Mouse (Mus musculus): Measurements from ENCODE around the gene Kif7. TPM values are rescaled to one million over a fixed set of nuclear protein-coding genes. Genes with fewer than 3 reads are reported as not detected.

The Kif7 gene
- polyA plus RNA-seq, 1 experiment from 2014 or later: 5.0 TPM

GRCm38 (mm10) chr7:79744051-79744450, 28.5 kb upstream of the Kif7 start:
- no peak overlapping the region for H3K9ac ChIP-seq (ENCODE audit: low read length)
- no peaks in the 10 kb centered on the region for H3K4me1 ChIP-seq (ENCODE audit: control insufficient read depth, insufficient read depth, low read length)
- no peaks in the 10 kb centered on the region for H3K9me3 ChIP-seq (ENCODE audit: control insufficient read depth, low read length)
- no peak overlapping the region for H3K4me2 ChIP-seq (ENCODE audit: low read depth)
- 89% methylated on average over 9 of the region's 9 CpGs for WGBS
- H3K27ac ChIP-seq (ENCODE audit: low read depth, low read length): no peak overlapping the region
- ATAC-seq (ENCODE audit: insufficient read depth, low FRiP score, low TSS enrichment): no peak
- H3K4me3 ChIP-seq (ENCODE audit: low read depth, low read length): no peak overlapping the region
- no peaks in the 10 kb centered on the region for H3K27me3 ChIP-seq (ENCODE audit: control insufficient read depth, insufficient read depth, low read length)
- no peaks in the 10 kb centered on the region for H3K36me3 ChIP-seq (ENCODE audit: control insufficient read depth, insufficient read depth, low read length)
- DNase-seq (ENCODE audit: low spot score): no peak

GRCm38 (mm10) chr7:79742659-79743536, 27.4 kb upstream of the Kif7 start, which contains the start of the genes Pex11a and Wdr93:
Gene Pex11a, minus strand, starts transcription at chr7:79743131.
Gene Wdr93, plus strand, starts transcription at chr7:79743163.
- H3K36me3 ChIP-seq (ENCODE audit: control insufficient read depth, insufficient read depth, low read length): no peaks in the 10 kb centered on the region
- 3% methylated on average over 46 of the region's 46 CpGs for WGBS
- no peaks in the 10 kb centered on the region for H3K27me3 ChIP-seq (ENCODE audit: control insufficient read depth, insufficient read depth, low read length)
- H3K9me3 ChIP-seq (ENCODE audit: control insufficient read depth, low read length): no peaks in the 10 kb centered on the region
- peak within 1 kb of the TSS; percentile 72 for H3K4me3 ChIP-seq (ENCODE audit: low read depth, low read length)
- peak within 1 kb of the TSS; percentile 93 for H3K4me2 ChIP-seq (ENCODE audit: low read depth)
- peak within 1 kb of the TSS; percentile 48 for H3K9ac ChIP-seq (ENCODE audit: low read length)
- ATAC-seq (ENCODE audit: insufficient read depth, low FRiP score, low TSS enrichment): 0 out of 2 replicates have a peak, but pooled peaks have one; percentile 48
- no peak within 1 kb of the TSS for H3K27ac ChIP-seq (ENCODE audit: low read depth, low read length)
- no peaks in the 10 kb centered on the region for H3K4me1 ChIP-seq (ENCODE audit: control insufficient read depth, insufficient read depth, low read length)
- peak; percentile 80 for DNase-seq (ENCODE audit: low spot score)

- Histone ChIP-seq H3K4me1 (ENCODE audit: control insufficient read depth, insufficient read depth, low read length) (no peaks in the 10 kb centered on the region), H3K4me3 (ENCODE audit: low read depth, low read length) (peak overlapping the region; percentile 72), H3K4me2 (ENCODE audit: low read depth) (peak overlapping the region; percentile 93), H3K9ac (ENCODE audit: low read length) (peak overlapping the region; percentile 48; the same call in 1 of the 2 replicates), H3K9me3 (ENCODE audit: control insufficient read depth, low read length) (no peaks in the 10 kb centered on the region), H3K27ac (ENCODE audit: low read depth, low read length) (no peak overlapping the region), H3K36me3 (ENCODE audit: control insufficient read depth, insufficient read depth, low read length) (no peaks in the 10 kb centered on the region), H3K27me3 (ENCODE audit: control insufficient read depth, insufficient read depth, low read length) (no peaks in the 10 kb centered on the region)
- WGBS: 27% methylated on average over 11 of the region's 11 CpGs
- no peak for ATAC-seq (ENCODE audit: insufficient read depth, low FRiP score, low TSS enrichment)
- no peak for DNase-seq (ENCODE audit: low spot score)
Observed at GRCm38 (mm10) chr7:79742277-79742658, 26.7 kb upstream of the Kif7 start.

- Histone ChIP-seq H3K9ac (ENCODE audit: low read length) (no peak overlapping the region), H3K4me3 (ENCODE audit: low read depth, low read length) (no peak overlapping the region), H3K4me2 (ENCODE audit: low read depth) (no peak overlapping the region), H3K36me3 (ENCODE audit: control insufficient read depth, insufficient read depth, low read length) (no peaks in the 10 kb centered on the region; the same call in 1 of the 2 replicates), H3K9me3 (ENCODE audit: control insufficient read depth, low read length) (no peaks in the 10 kb centered on the region), H3K27ac (ENCODE audit: low read depth, low read length) (no peak overlapping the region), H3K4me1 (ENCODE audit: control insufficient read depth, insufficient read depth, low read length) (no peaks in the 10 kb centered on the region), H3K27me3 (ENCODE audit: control insufficient read depth, insufficient read depth, low read length) (no peaks in the 10 kb centered on the region)
- DNase-seq (ENCODE audit: low spot score) (no peak), ATAC-seq (ENCODE audit: insufficient read depth, low FRiP score, low TSS enrichment) (no peak)
- WGBS: 77% methylated on average over 4 of the region's 4 CpGs
Observed at GRCm38 (mm10) chr7:79740279-79740678, 24.8 kb upstream of the Kif7 start.

- H3K4me1 ChIP-seq (ENCODE audit: control insufficient read depth, insufficient read depth, low read length): no peaks in the 10 kb centered on the region
- H3K4me3 ChIP-seq (ENCODE audit: low read depth, low read length): no peak overlapping the region
- no peak overlapping the region for H3K27ac ChIP-seq (ENCODE audit: low read depth, low read length)
- no peak overlapping the region for H3K9ac ChIP-seq (ENCODE audit: low read length)
- H3K9me3 ChIP-seq (ENCODE audit: control insufficient read depth, low read length): no peaks in the 10 kb centered on the region
- H3K27me3 ChIP-seq (ENCODE audit: control insufficient read depth, insufficient read depth, low read length): no peaks in the 10 kb centered on the region
- DNase-seq (ENCODE audit: low spot score) (no peak), ATAC-seq (ENCODE audit: insufficient read depth, low FRiP score, low TSS enrichment) (no peak)
- WGBS: 100% methylated on average over 2 of the region's 2 CpGs
- H3K36me3 ChIP-seq (ENCODE audit: control insufficient read depth, insufficient read depth, low read length): no peaks in the 10 kb centered on the region; the same call in 1 of the 2 replicates
- no peak overlapping the region for H3K4me2 ChIP-seq (ENCODE audit: low read depth)
Observed at GRCm38 (mm10) chr7:79738913-79739312, 23.4 kb upstream of the Kif7 start.

- H3K36me3 ChIP-seq (ENCODE audit: control insufficient read depth, insufficient read depth, low read length): no peaks in the 10 kb centered on the region; the same call in 1 of the 2 replicates
- no peak overlapping the region for H3K4me2 ChIP-seq (ENCODE audit: low read depth)
- H3K27me3 ChIP-seq (ENCODE audit: control insufficient read depth, insufficient read depth, low read length): no peaks in the 10 kb centered on the region
- ATAC-seq (ENCODE audit: insufficient read depth, low FRiP score, low TSS enrichment) (no peak), DNase-seq (ENCODE audit: low spot score) (no peak)
- no peak overlapping the region for H3K9ac ChIP-seq (ENCODE audit: low read length)
- 93% methylated on average over 14 of the region's 14 CpGs for WGBS
- no peaks in the 10 kb centered on the region for H3K9me3 ChIP-seq (ENCODE audit: control insufficient read depth, low read length)
- no peak overlapping the region for H3K27ac ChIP-seq (ENCODE audit: low read depth, low read length)
- no peak overlapping the region for H3K4me3 ChIP-seq (ENCODE audit: low read depth, low read length)
- no peaks in the 10 kb centered on the region for H3K4me1 ChIP-seq (ENCODE audit: control insufficient read depth, insufficient read depth, low read length)
Observed at GRCm38 (mm10) chr7:79736511-79736910, 21.0 kb upstream of the Kif7 start.

GRCm38 (mm10) chr7:79734563-79734962, 19.0 kb upstream of the Kif7 start:
- WGBS: 81% methylated on average over 8 of the region's 8 CpGs
- Histone ChIP-seq H3K36me3 (ENCODE audit: control insufficient read depth, insufficient read depth, low read length) (no peaks in the 10 kb centered on the region; the same call in 1 of the 2 replicates), H3K27ac (ENCODE audit: low read depth, low read length) (no peak overlapping the region), H3K4me2 (ENCODE audit: low read depth) (no peak overlapping the region), H3K9me3 (ENCODE audit: control insufficient read depth, low read length) (no peaks in the 10 kb centered on the region), H3K4me1 (ENCODE audit: control insufficient read depth, insufficient read depth, low read length) (no peaks in the 10 kb centered on the region), H3K9ac (ENCODE audit: low read length) (no peak overlapping the region), H3K27me3 (ENCODE audit: control insufficient read depth, insufficient read depth, low read length) (no peaks in the 10 kb centered on the region), H3K4me3 (ENCODE audit: low read depth, low read length) (no peak overlapping the region)
- DNase-seq (ENCODE audit: low spot score) (no peak), ATAC-seq (ENCODE audit: insufficient read depth, low FRiP score, low TSS enrichment) (no peak)

- H3K4me1 ChIP-seq (ENCODE audit: control insufficient read depth, insufficient read depth, low read length): no peaks in the 10 kb centered on the region
- no peak within 1 kb of the TSS for H3K27ac ChIP-seq (ENCODE audit: low read depth, low read length)
- no peak within 1 kb of the TSS for H3K9ac ChIP-seq (ENCODE audit: low read length)
- 58% methylated on average over 4 of the region's 4 CpGs for WGBS
- H3K36me3 ChIP-seq (ENCODE audit: control insufficient read depth, insufficient read depth, low read length): no peaks in the 10 kb centered on the region; the same call in 1 of the 2 replicates
- no peaks in the 10 kb centered on the region for H3K9me3 ChIP-seq (ENCODE audit: control insufficient read depth, low read length)
- no peak within 1 kb of the TSS for H3K4me3 ChIP-seq (ENCODE audit: low read depth, low read length)
- no peak for ATAC-seq (ENCODE audit: insufficient read depth, low FRiP score, low TSS enrichment)
- no peak for DNase-seq (ENCODE audit: low spot score)
- H3K4me2 ChIP-seq (ENCODE audit: low read depth): no peak within 1 kb of the TSS
- H3K27me3 ChIP-seq (ENCODE audit: control insufficient read depth, insufficient read depth, low read length): no peaks in the 10 kb centered on the region
Observed at GRCm38 (mm10) chr7:79732622-79733021, 17.1 kb upstream of the Kif7 start, which contains the start of gene Plin1. Gene Plin1, minus strand, starts transcription at chr7:79732903.

GRCm38 (mm10) chr7:79731438-79731837, 15.9 kb upstream of the Kif7 start:
- no peak for DNase-seq (ENCODE audit: low spot score)
- Histone ChIP-seq H3K27me3 (ENCODE audit: control insufficient read depth, insufficient read depth, low read length) (no peaks in the 10 kb centered on the region), H3K9me3 (ENCODE audit: control insufficient read depth, low read length) (no peaks in the 10 kb centered on the region), H3K27ac (ENCODE audit: low read depth, low read length) (no peak overlapping the region), H3K4me2 (ENCODE audit: low read depth) (no peak overlapping the region), H3K4me3 (ENCODE audit: low read depth, low read length) (no peak overlapping the region), H3K9ac (ENCODE audit: low read length) (no peak overlapping the region), H3K4me1 (ENCODE audit: control insufficient read depth, insufficient read depth, low read length) (no peaks in the 10 kb centered on the region), H3K36me3 (ENCODE audit: control insufficient read depth, insufficient read depth, low read length) (no peaks in the 10 kb centered on the region)
- ATAC-seq (ENCODE audit: insufficient read depth, low FRiP score, low TSS enrichment): no peak
- 80% methylated on average over 13 of the region's 13 CpGs for WGBS
